In the genomic region with DNA sequence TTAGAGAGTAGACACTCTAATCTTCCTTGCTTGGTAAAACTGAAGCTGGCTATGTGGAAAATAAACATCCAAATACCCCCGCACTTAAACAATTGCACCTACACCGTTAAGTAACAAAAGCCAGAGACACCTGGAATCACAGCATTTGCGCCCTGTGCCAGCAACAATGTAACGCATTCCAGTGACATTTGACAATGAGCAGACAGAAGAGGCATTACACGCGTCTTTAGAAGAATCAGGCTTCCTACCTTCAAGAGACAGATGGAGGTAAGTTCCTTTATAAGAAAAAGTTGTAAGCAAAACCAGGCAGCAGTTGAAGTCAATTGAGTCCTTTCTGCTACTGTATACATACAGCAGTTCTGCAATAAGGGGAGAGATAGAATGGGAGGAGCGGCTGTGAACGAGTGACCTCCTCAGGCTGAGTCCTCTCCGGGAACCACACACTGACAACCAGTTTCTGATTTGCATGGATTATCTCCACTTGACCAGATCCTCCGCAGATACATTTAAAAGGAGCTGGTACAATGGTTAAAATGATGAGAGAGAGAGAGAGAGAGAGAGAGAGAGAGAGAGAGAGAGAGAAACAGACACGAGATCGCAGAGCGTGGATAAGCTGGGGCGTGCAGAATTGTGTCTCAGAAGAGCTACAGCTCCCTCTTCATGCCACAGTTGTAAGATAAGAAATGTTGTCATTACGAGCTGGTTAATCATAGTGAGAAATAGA, we compare ENCODE assay signal across 7 mouse cellular contexts.
A peak's percentile ranks its signal among the peaks of the same experiment; 100 is the strongest.
DNase-seq lines count a peak whose midpoint lies in the region; ATAC-seq and TF ChIP-seq lines count a peak whose summit lies in the region.

No protein-coding gene starts in this region.

- peak overlapping the region; percentile 36 for H3K4me3 ChIP-seq in intestine, postnatal 0 days (ENCODE audit: low read depth, low read length)
- H3K4me3 ChIP-seq in liver, adult 2 months (ENCODE audit: insufficient read depth, low read depth, low read length): no peak overlapping the region
- H3K4me3 ChIP-seq in midbrain, embryonic 16.5 days (ENCODE audit: low read depth, low read length): peak overlapping the region; percentile 46

- peak; percentile 94 for ATAC-seq in Patski
- peak; percentile 54; the same call in 1 of the 2 replicates for ATAC-seq in intestine, postnatal 0 days
- peak; percentile 91 for ATAC-seq in midbrain, embryonic 16.5 days
- ATAC-seq in activated CD4-positive, CD25-positive, alpha-beta regulatory T cell, adult 4 months: no peak

- H3K27ac ChIP-seq in intestine, postnatal 0 days (ENCODE audit: low read depth, low read length): no peak overlapping the region
- no peak overlapping the region for H3K27ac ChIP-seq in liver, adult 2 months (replicated peaks; ENCODE audit: insufficient read depth, low read depth, low read length)
- peak overlapping the region; percentile 73 for H3K27ac ChIP-seq in midbrain, embryonic 16.5 days (ENCODE audit: low read length)

- WGBS in intestine, postnatal 0 days: 7% methylated on average over 15 of the region's 15 CpGs
- WGBS in liver, adult 2 months: 17% methylated on average over 15 of the region's 15 CpGs
- 1% methylated on average over 15 of the region's 15 CpGs for WGBS in midbrain, embryonic 16.5 days

- peak overlapping the region; percentile 65 for H3K4me2 ChIP-seq in intestine, postnatal 0 days (replicated peaks; ENCODE audit: low read depth)
- H3K4me2 ChIP-seq in midbrain, embryonic 16.5 days (ENCODE audit: low read length): peak overlapping the region; percentile 59

- no peaks in the 10 kb centered on the region for H3K79me2 ChIP-seq in liver, adult 2 months (ENCODE audit: control insufficient read depth, insufficient read depth, low read length)

- no peaks in the 10 kb centered on the region for H3K4me1 ChIP-seq in intestine, postnatal 0 days (replicated peaks; ENCODE audit: control insufficient read depth, insufficient read depth, low read length)
- H3K4me1 ChIP-seq in liver, adult 2 months (ENCODE audit: control insufficient read depth, insufficient read depth, low read length): no peaks in the 10 kb centered on the region
- H3K4me1 ChIP-seq in midbrain, embryonic 16.5 days (ENCODE audit: control insufficient read depth, insufficient read depth, low read length): peaks cover 10% of the 10 kb centered on the region

- H3K36me3 ChIP-seq in intestine, postnatal 0 days (ENCODE audit: control insufficient read depth, insufficient read depth): no peaks in the 10 kb centered on the region
- no peaks in the 10 kb centered on the region for H3K36me3 ChIP-seq in liver, adult 2 months (ENCODE audit: control insufficient read depth, insufficient read depth, low read length)
- H3K36me3 ChIP-seq in midbrain, embryonic 16.5 days (ENCODE audit: control insufficient read depth, insufficient read depth, low read length): no peaks in the 10 kb centered on the region

- in situ Hi-C loops in Patski (cut with MboI; ENCODE audit: low pct_unique_long_range_greater_than_20kb): loop anchor here (25.0 kb wide), 1 partner anchor 433 kb away; no protein-coding TSS in a partner anchor

- CTCF ChIA-PET in Patski (lab: Charles Lee): interaction anchor here (0.6 to 2.8 kb wide), 9 partner anchors 10 to 455 kb away, joined by 3 to 11 read pairs (median 4); partner anchors contain the start of gene Adgrl2

- TF ChIP-seq POLR2A in liver, adult 2 months (IDR thresholded peaks at IDR 0.05; ENCODE audit: extremely low read depth, insufficient read depth, low read length): no peak

- H3K9me3 ChIP-seq in intestine, postnatal 0 days (ENCODE audit: control insufficient read depth): no peaks in the 10 kb centered on the region
- H3K9me3 ChIP-seq in midbrain, embryonic 16.5 days (replicated peaks; ENCODE audit: control insufficient read depth, low read length, poor library complexity, severe bottlenecking): no peaks in the 10 kb centered on the region

- peaks cover 4% of the 10 kb centered on the region for H3K27me3 ChIP-seq in Patski
- no peaks in the 10 kb centered on the region for H3K27me3 ChIP-seq in intestine, postnatal 0 days (replicated peaks; ENCODE audit: control insufficient read depth, insufficient read depth, low read length)
- no peaks in the 10 kb centered on the region for H3K27me3 ChIP-seq in liver, adult 2 months (ENCODE audit: control insufficient read depth, insufficient read depth, low read length)
- no peaks in the 10 kb centered on the region; the same call in 1 of the 2 replicates for H3K27me3 ChIP-seq in midbrain, embryonic 16.5 days (ENCODE audit: control insufficient read depth, insufficient read depth, low read depth, low read length)

- H3K9ac ChIP-seq in intestine, postnatal 0 days (ENCODE audit: low read depth, low read length): no peak overlapping the region
- H3K9ac ChIP-seq in liver, adult 2 months (ENCODE audit: low read depth, low read length): no peak overlapping the region
- peak overlapping the region; percentile 40 for H3K9ac ChIP-seq in midbrain, embryonic 16.5 days (ENCODE audit: low read depth, low read length)

- POLR2A ChIA-PET in Patski (lab: Charles Lee): no interaction called here

- DNase-seq in Patski (ENCODE audit: low read depth, low spot score): peak; percentile 20
- peak; percentile 86 for DNase-seq in brain, adult 2 months (ENCODE audit: low read depth, low spot score)
- DNase-seq in frontal cortex, postnatal 36 days (ENCODE audit: low spot score in 2 of 2): peak; percentile 46 to 66
- peak; percentile 74 for DNase-seq in liver, adult 2 months (ENCODE audit: extremely low read depth, low read depth, low spot score)

- peak; percentile 83 for TF ChIP-seq CTCF in Patski (IDR thresholded peaks at IDR 0.05)
- peak; percentile 79 for TF ChIP-seq CTCF in intestine, postnatal 0 days (IDR thresholded peaks at IDR 0.05; ENCODE audit: low read depth)
- TF ChIP-seq CTCF in liver, adult 2 months (IDR thresholded peaks at IDR 0.05; ENCODE audit: low read depth, low read length): peak; percentile 27; the same call in 1 of the 2 replicates

Comparison
In these comparisons a context has a peak if more than half of its experiments do, and no peak if none do; other contexts are left out.
1. DNase-seq: peak in every context shown above with its lines; median percentile 86 in brain, adult 2 months; 74 in liver, adult 2 months; 56 in frontal cortex, postnatal 36 days; 20 in Patski.
2. CTCF ChIP-seq: peak in every context shown above with its lines; median percentile 83 in Patski; 79 in intestine, postnatal 0 days; 27 in liver, adult 2 months.